Mouse (Mus musculus) ES-E14 (cell line): ENCODE data around the gene Tctn1.

Source experiments
- HCFC1 ChIP-seq: IDR thresholded peaks from 2 replicates; pipeline ENCODE4 v1.6.1; 2012; ENCODE audit warnings: low read length, inconsistent platforms, borderline replicate concordance; ENCODE audit not compliant: insufficient read depth
- ZC3H11A ChIP-seq: IDR thresholded peaks from 2 replicates; pipeline ENCODE4 v1.6.1; 2012; ENCODE audit warnings: low read depth, mild to moderate bottlenecking, inconsistent platforms, low read length, borderline replicate concordance
- ZNF384 ChIP-seq: IDR thresholded peaks from 2 replicates; pipeline ENCODE4 v1.6.1; 2012; ENCODE audit warnings: low read depth, low read length, inconsistent platforms

DNA sequence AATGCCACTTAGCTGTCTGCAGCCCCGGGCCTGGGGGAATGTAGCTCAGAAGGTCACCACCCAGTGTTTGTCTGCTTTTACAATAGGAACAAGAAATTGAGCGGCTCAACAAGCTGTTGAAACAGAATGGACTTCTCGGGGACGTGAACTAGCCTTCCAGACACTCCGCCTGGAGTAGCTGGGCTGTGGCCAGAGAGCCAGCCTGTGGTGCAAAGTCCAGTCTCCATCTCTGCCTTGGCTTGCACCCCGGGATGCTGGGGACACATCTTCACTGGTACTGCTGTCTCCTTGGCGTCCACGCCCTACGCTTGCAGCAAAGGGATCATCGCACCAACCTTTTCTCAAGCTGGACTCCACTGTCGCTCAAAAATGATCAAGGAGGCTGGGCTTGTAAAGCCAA, 23.7 kb downstream of the Tctn1 start:
- TF ChIP-seq ZNF384 (no peak), ZC3H11A (no peak), HCFC1 (no peak)
